Mouse (Mus musculus) MEL (cell line): ENCODE measurements around the gene Col15a1. TPM values are rescaled to one million over a fixed set of nuclear protein-coding genes. Genes with fewer than 3 reads are reported as not detected.

Experiments
- DNase-seq: peaks from one replicate; pipeline ENCODE4 v3.0.0; 2011; ENCODE audit warnings: low read depth, low spot score
- H3K27ac ChIP-seq: 2 replicates; pipeline ENCODE4 v1.5.1; 2012; ENCODE audit warnings: low read depth, mild to moderate bottlenecking, control low read depth, low read length, moderate library complexity; ENCODE audit not compliant: control insufficient read depth
- H3K27me3 ChIP-seq, 2 experiments: fragments of 150-350 bp in 1 of 2; sonication (generic) in 1 of 2; 2 replicates each; pipeline ENCODE4 v1.6.1; 2012; ENCODE audit warnings: low read length in 2 of 2, mild to moderate bottlenecking in 2 of 2, improper control_type of control experiment in 1 of 2, moderate library complexity in 1 of 2; ENCODE audit not compliant: insufficient read depth in 2 of 2, control insufficient read depth in 1 of 2
- H3K36me3 ChIP-seq, 2 experiments: 2 replicates each; pipeline ENCODE4 v1.6.1; 2012 to 2014; ENCODE audit warnings: low read length in 2 of 2, improper control_type of control experiment in 1 of 2, inconsistent platforms in 1 of 2, mild to moderate bottlenecking in 1 of 2; ENCODE audit not compliant: insufficient read depth in 2 of 2, control insufficient read depth in 1 of 2
- H3K4me1 ChIP-seq, 2 experiments: fragments of 150-350 bp in 1 of 2; sonication (generic) in 1 of 2; 2 replicates each; pipeline ENCODE4 v1.6.1; 2012; ENCODE audit warnings: low read length in 2 of 2, improper control_type of control experiment in 1 of 2, mild to moderate bottlenecking in 1 of 2; ENCODE audit not compliant: insufficient read depth in 2 of 2, control insufficient read depth in 1 of 2
- H3K4me3 ChIP-seq, 2 experiments: fragments of 150-350 bp in 1 of 2; sonication (generic) in 1 of 2; 2 replicates each; pipeline ENCODE4 v1.5.1; 2012; ENCODE audit warnings: low read depth in 2 of 2, low read length in 2 of 2, mild to moderate bottlenecking in 2 of 2, moderate library complexity in 2 of 2, control low read depth in 1 of 2, improper control_type of control experiment in 1 of 2; ENCODE audit not compliant: control insufficient read depth in 1 of 2, insufficient read depth in 1 of 2
- H3K79me2 ChIP-seq: 2 replicates; pipeline ENCODE4 v1.6.1; 2012; ENCODE audit warnings: mild to moderate bottlenecking, low read length, moderate library complexity; ENCODE audit not compliant: control insufficient read depth, poor library complexity, insufficient read depth
- H3K9ac ChIP-seq: 2 replicates; pipeline ENCODE4 v1.6.1; 2012; ENCODE audit warnings: low read depth, mild to moderate bottlenecking, control low read depth, low read length, moderate library complexity; ENCODE audit not compliant: control insufficient read depth, poor library complexity, severe bottlenecking
- H3K9me3 ChIP-seq: fragments of 150-350 bp; sonication (generic); replicated peaks from 2 replicates; pipeline ENCODE4 v1.6.1; 2012; ENCODE audit warnings: mild to moderate bottlenecking, low read length, improper control_type of control experiment, moderate library complexity; ENCODE audit not compliant: insufficient read depth
- BHLHE40 ChIP-seq: IDR thresholded peaks from 2 replicates; pipeline ENCODE4 v1.6.1; 2012; ENCODE audit warnings: low read depth, mild to moderate bottlenecking, inconsistent platforms, low read length, improper control_type of control experiment, borderline replicate concordance
- CHD1 ChIP-seq: IDR thresholded peaks from 2 replicates; pipeline ENCODE4 v1.6.1; 2012; ENCODE audit warnings: low read depth, mild to moderate bottlenecking, inconsistent platforms, low read length, improper control_type of control experiment
- E2F4 ChIP-seq: IDR thresholded peaks from 2 replicates; pipeline ENCODE4 v1.6.1; 2011; ENCODE audit warnings: low read depth, low read length, improper control_type of control experiment, borderline replicate concordance
- GABPA ChIP-seq: IDR thresholded peaks from 2 replicates; pipeline ENCODE4 v1.6.1; 2012; ENCODE audit warnings: low read depth, mild to moderate bottlenecking, inconsistent platforms, low read length, improper control_type of control experiment, moderate library complexity
- GATA1 ChIP-seq: IDR thresholded peaks from 2 replicates; pipeline ENCODE4 v1.6.1; 2011; ENCODE audit warnings: low read depth, low read length, improper control_type of control experiment
- HCFC1 ChIP-seq: IDR thresholded peaks from 2 replicates; pipeline ENCODE4 v1.6.1; 2012; ENCODE audit warnings: low read depth, mild to moderate bottlenecking, inconsistent platforms, low read length, improper control_type of control experiment, moderate library complexity
- JUND ChIP-seq: IDR thresholded peaks from 2 replicates; pipeline ENCODE4 v1.6.1; 2011; ENCODE audit warnings: low read depth, mild to moderate bottlenecking, improper control_type of control experiment, low read length
- KAT2A ChIP-seq: conservative IDR thresholded peaks from 2 replicates; pipeline ENCODE4 v1.6.1; 2012; ENCODE audit warnings: low read depth, low read length, improper control_type of control experiment, inconsistent platforms
- MAX ChIP-seq: IDR thresholded peaks from 2 replicates; pipeline ENCODE4 v1.6.1; 2011; ENCODE audit warnings: low read length, improper control_type of control experiment
- MAZ ChIP-seq: IDR thresholded peaks from 2 replicates; pipeline ENCODE4 v1.6.1; 2012; ENCODE audit warnings: low read depth, mild to moderate bottlenecking, inconsistent platforms, low read length, improper control_type of control experiment
- MYB ChIP-seq: IDR thresholded peaks from 2 replicates; pipeline ENCODE4 v1.6.1; 2011; ENCODE audit warnings: mild to moderate bottlenecking, low read depth, low read length, improper control_type of control experiment
- NELFE ChIP-seq: IDR thresholded peaks from 2 replicates; pipeline ENCODE4 v1.6.1; 2011; ENCODE audit warnings: low read depth, low read length, improper control_type of control experiment
- POLR2AphosphoS2 ChIP-seq: IDR thresholded peaks from 2 replicates; pipeline ENCODE4 v1.6.1; 2011; ENCODE audit warnings: low read length, improper control_type of control experiment
- POLR2AphosphoS5 ChIP-seq: IDR thresholded peaks from 2 replicates; pipeline ENCODE4 v1.6.1; 2012; ENCODE audit warnings: low read depth, borderline replicate concordance, mild to moderate bottlenecking, inconsistent platforms, low read length, moderate library complexity, mixed read lengths
- TBP ChIP-seq: IDR thresholded peaks from 2 replicates; pipeline ENCODE4 v1.8.0; 2011; ENCODE audit warnings: low read depth, low read length, improper control_type of control experiment
- TCF12 ChIP-seq: IDR thresholded peaks from 2 replicates; pipeline ENCODE4 v1.6.1; 2014; ENCODE audit warnings: low read depth, mild to moderate bottlenecking, inconsistent platforms, low read length, improper control_type of control experiment, moderate library complexity
- UBTF ChIP-seq: IDR thresholded peaks from 2 replicates; pipeline ENCODE4 v1.6.1; 2012; ENCODE audit warnings: low read depth, mild to moderate bottlenecking, inconsistent platforms, low read length, improper control_type of control experiment, moderate library complexity, borderline replicate concordance; ENCODE audit not compliant: insufficient read depth
- USF1 ChIP-seq: IDR thresholded peaks from 2 replicates; pipeline ENCODE4 v1.6.1; 2014; ENCODE audit warnings: low read depth, mild to moderate bottlenecking, inconsistent platforms, low read length, improper control_type of control experiment, moderate library complexity
- ZC3H11A ChIP-seq: IDR thresholded peaks from 2 replicates; pipeline ENCODE4 v1.6.1; 2012; ENCODE audit warnings: low read depth, mild to moderate bottlenecking, inconsistent platforms, low read length, improper control_type of control experiment
- ZKSCAN1 ChIP-seq: IDR thresholded peaks from 2 replicates; pipeline ENCODE4 v1.6.1; 2012; ENCODE audit warnings: low read depth, mild to moderate bottlenecking, inconsistent platforms, low read length, improper control_type of control experiment, moderate library complexity
- ZMIZ1 ChIP-seq: IDR thresholded peaks from 2 replicates; pipeline ENCODE4 v1.6.1; 2012; ENCODE audit warnings: low read depth, mild to moderate bottlenecking, inconsistent platforms, low read length, improper control_type of control experiment, moderate library complexity
- polyA plus RNA-seq, 2 experiments: library from polyadenylated mRNA; stranded (reverse) in 1 of 2; unstranded in 1 of 2; fragments of >175 nt in 1 of 2; fragments of >200 nt in 1 of 2; gene quantifications; 2 replicates each; pipeline versions ENCODE4 v1.2.1 to v1.2.4; 2012; ENCODE audit warnings: low replicate concordance in 2 of 2, low read depth in 1 of 2; ENCODE audit not compliant: insufficient read length in 2 of 2, insufficient read depth in 1 of 2, missing spikeins in 1 of 2
- total RNA-seq: library from RNA; depleted of rRNA; stranded (reverse); fragments of 300-350 nt; gene quantifications from 2 replicates; pipeline ENCODE4 v1.2.3, GENCODE M21; 2012

The Col15a1 gene
- total and polyA plus RNA-seq, 3 experiments, result 2.2 to 2.6 TPM; not detected in 1

- no peak overlapping the region for H3K9ac ChIP-seq
- no peaks in the 10 kb centered on the region for H3K36me3 ChIP-seq
- H3K27me3 ChIP-seq, result peaks cover 0 to 3% of the 10 kb centered on the region in 2 experiments; a peak in 2 of 4 replicates
- H3K27ac ChIP-seq, result no peak overlapping the region
- no peak for TF ChIP-seq POLR2AphosphoS5
- TF ChIP-seq TBP, result no peak
- no peak for TF ChIP-seq ZC3H11A
- TF ChIP-seq GATA1, result no peak
- no peak for TF ChIP-seq KAT2A
- TF ChIP-seq GABPA, result no peak
- TF ChIP-seq ZMIZ1, result no peak
- no peak for TF ChIP-seq MYB
- no peak for TF ChIP-seq BHLHE40
- no peak for TF ChIP-seq MAZ
- no peak for TF ChIP-seq MAX
- no peak for TF ChIP-seq POLR2AphosphoS2
- no peak for TF ChIP-seq HCFC1
- no peak for TF ChIP-seq USF1
- no peak for TF ChIP-seq TCF12
- TF ChIP-seq JUND, result no peak
- TF ChIP-seq, all 39 proteins: peak for 0
- Histone ChIP-seq H3K79me2 (no peaks in the 10 kb centered on the region), H3K4me3 (no peak overlapping the region), H3K4me1 (no peaks in the 10 kb centered on the region), H3K9me3 (no peaks in the 10 kb centered on the region)
- no peak for DNase-seq
Measured at GRCm38 (mm10) chr4:47186514-47186913, 21.4 kb upstream of the Col15a1 start.

GRCm38 (mm10) chr4:47196173-47196572 is 11.8 kb upstream of the Col15a1 start:
- TF ChIP-seq POLR2AphosphoS5 (no peak), NELFE (no peak), ZMIZ1 (no peak), TCF12 (no peak), ZKSCAN1 (no peak), JUND (no peak), MYB (no peak), E2F4 (no peak), USF1 (no peak), CHD1 (no peak), UBTF (no peak), MAX (no peak)
- peaks cover 4 to 7% of the 10 kb centered on the region in 2 experiments for H3K27me3 ChIP-seq
- H3K4me1 ChIP-seq, result no peaks in the 10 kb centered on the region
- no peaks in the 10 kb centered on the region for H3K79me2 ChIP-seq
- no peak overlapping the region for H3K4me3 ChIP-seq
- H3K36me3 ChIP-seq, result no peaks in the 10 kb centered on the region
- no peak overlapping the region for H3K27ac ChIP-seq
- H3K9me3 ChIP-seq, result no peaks in the 10 kb centered on the region
- H3K9ac ChIP-seq, result no peak overlapping the region
- no peak for DNase-seq
